Mouse (Mus musculus) liver, adult 10 weeks (tissue): ENCODE data around the gene Rragd. TPM values are rescaled to one million over a fixed set of nuclear protein-coding genes. Genes with fewer than 3 reads are reported as not detected.

Experiments used
- polyA plus RNA-seq: library from polyadenylated mRNA; stranded (reverse); fragments of 350-450 nt; fragmentation: Illumina TruSeq; extraction: RNeasy Lipid Tissue Mini Kit (QIAGEN cat#74804); gene quantifications from one replicate; pipeline ENCODE4 v1.2.3, GENCODE M21; 2014; ENCODE audit warnings: low read depth, low replicate concordance

Rragd gene
- 1.5 TPM for polyA plus RNA-seq

DNA sequence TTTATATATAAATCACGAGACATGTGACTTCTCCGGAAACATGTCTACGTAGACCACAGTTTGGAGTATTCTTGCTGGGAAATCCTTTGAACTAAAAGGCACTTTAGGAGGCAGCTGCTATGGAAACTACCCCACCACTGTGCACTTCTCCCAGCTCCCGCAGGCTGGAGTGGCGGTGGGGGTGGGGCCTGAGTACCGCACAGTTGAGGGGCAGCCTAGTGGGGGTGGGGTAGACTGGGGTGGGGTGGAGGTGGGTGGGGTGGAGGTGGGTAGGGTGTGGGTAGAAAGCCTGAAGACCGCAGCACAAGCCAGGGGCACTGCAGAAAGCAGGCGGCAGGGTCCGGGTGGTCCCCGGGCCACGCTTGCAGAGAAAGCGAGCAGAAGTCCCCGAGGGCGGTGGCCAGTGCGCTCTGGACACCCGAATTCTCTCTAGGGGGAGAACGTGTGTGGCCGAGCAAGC lies at the start of gene Rragd:
Rragd (plus strand) TSS at position 322 of the 460 bp plus-strand sequence.

DNA sequence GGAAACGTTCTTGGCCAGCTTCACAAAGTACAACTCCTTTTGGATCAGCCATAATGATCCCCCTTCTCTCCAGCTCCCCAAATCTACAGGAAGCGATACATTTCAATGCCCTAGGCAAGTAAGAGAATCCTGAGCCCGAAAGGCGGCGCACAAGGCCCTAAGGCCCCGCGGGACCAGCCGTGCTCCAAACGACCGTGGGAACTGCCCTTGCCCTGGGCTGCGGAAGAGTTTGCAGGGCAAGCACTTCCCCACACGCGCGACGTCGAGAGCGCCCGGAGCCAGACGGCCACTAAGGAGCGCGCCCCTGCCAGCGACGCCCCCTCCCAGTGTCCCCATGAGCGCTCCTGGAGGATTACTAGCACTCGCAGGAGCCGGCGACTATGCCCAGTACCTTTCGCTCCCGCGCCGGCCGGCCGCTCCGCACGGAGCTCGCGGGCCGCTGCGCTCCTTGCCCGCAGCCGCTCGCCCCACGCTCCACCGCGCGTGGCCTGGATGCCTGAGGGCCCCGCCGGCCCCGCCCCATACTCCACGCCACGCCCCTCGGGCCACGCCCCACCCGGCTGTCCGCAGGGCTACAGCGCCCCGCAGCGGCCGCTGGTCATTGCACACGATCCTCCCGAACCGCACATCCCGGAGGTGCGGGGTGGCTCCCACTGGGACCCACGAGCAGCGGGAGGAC lies 32.3 kb upstream of the Rragd start, which contains the start of gene Ankrd6:
Ankrd6 (minus strand) TSS at position 486 of the 679 bp plus-strand sequence.

DNA sequence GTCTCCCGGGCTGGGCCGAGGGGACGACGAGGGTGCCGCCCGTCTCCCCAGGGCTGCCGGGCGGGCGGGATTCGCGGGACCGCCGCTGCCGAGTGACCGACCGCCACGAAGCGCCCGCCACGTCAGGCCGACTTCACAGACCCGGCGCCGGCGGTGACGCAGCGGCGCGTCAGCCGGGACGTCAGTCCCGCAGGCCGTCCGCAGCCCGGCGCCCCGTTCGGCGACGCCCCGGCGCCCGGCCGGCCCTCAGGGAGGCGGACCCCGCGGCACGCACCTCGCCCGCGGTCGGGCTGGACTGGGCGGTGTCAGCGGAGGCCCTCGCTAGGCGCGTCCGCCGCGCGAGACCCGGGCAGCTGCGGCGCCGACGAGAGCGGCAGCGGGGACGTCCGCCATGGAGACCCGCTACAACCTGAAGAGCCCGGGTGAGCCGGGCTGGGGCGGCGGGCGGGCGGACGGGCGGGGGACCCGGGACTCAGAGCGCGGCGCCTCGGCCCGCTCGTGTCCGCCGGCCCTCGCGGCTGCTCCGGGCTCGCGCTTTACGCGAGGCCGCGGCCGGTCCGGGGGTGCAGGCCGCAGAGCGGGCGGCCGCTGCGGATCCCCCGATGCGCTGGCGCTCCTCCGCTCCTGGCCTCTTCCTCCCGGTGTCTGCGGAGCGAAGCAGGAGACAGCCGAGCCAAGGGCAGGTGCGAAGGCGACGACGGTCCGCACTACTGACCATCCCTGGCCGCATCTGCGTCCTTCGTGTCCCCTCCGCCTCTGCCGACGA lies 48.5 kb downstream of the Rragd start, which contains the start of gene Ube2j1:
Ube2j1 (plus strand) TSS at position 222 of the 766 bp plus-strand sequence.

GRCm38 (mm10) chr4:33062981-33063380 lies 80.1 kb downstream of the Rragd start, which contains the start of gene Gabrr2:
Gene Gabrr2, plus strand, starts transcription at chr4:33062999.

Other genes starting within 250 kb of the Rragd start
- 39.7 TPM for gene Lyrm2, start 182.8 kb upstream of the Rragd start, polyA plus RNA-seq
- gene Ankrd6, start 32.2 kb upstream of the Rragd start, polyA plus RNA-seq = 0.08 TPM
- gene Ube2j1, start 48.4 kb downstream of the Rragd start, polyA plus RNA-seq = 38.1 TPM
- not detected for gene Gabrr2, start 80.0 kb downstream of the Rragd start, polyA plus RNA-seq
- gene Gabrr1, start 149.5 kb downstream of the Rragd start, polyA plus RNA-seq = not detected
- 2.1 TPM for gene Pm20d2, start 206.7 kb downstream of the Rragd start, polyA plus RNA-seq
- not detected for gene Srsf12, start 226.0 kb downstream of the Rragd start, polyA plus RNA-seq